7 mouse cellular contexts compared by ENCODE assay signal in the genomic region with DNA sequence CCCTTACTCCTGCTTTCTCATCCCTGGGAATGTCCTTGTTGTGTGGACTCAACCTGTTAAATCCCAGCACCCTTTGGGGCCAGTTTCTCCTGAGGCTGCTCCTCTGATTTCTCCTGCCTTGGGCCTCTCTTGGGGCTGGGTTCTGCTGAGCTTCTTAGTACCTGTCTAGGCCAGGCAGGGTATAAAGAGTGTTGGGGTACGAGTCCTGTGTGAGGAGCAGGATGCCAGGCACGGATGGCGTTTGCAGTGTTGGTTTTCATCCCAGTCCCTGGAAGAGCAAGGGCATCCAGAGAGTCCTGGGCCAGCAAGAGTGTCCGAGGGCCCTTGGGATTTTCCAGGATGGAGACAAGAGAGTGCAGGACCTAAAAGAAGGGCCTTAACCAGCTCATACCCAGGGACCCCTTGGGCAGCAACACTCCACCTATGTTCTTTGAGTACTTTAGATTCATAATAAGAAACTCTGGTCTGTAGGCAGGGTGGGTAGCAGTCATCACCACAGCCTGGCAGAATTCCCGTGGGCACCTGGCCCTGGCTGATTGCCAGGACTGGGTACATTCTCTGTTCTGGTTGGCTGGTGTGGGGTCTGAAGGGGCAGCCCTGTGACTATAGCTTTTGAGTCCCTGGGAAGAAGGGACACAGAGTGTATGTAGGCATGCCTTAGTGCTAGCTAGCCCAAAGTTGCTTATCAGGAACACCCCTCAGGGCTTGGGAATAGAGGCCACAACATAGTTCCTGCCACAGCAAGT. TPM values are rescaled to one million over a fixed set of nuclear protein-coding genes. Genes with fewer than 3 reads are reported as not detected.
DNase-seq lines count a peak whose midpoint lies in the region; ATAC-seq and TF ChIP-seq lines count a peak whose summit lies in the region.

No protein-coding gene starts in this region.

- in situ Hi-C loops in CH12.LX (cut with MboI; ENCODE audit: low pct_ligation_motif_present, low pct_unique_long_range_greater_than_20kb, low sequenced_read_pairs) = loop anchor here (5.0 to 10.0 kb wide), 2 partner anchors 48 to 125 kb away; partner anchors contain the start of gene Edf1

- H3K79me2 ChIP-seq in CH12.LX (replicated peaks; ENCODE audit: control insufficient read depth, extremely low read depth, insufficient read depth, poor library complexity, severe bottlenecking) = no peaks in the 10 kb centered on the region

- intact Hi-C loops in left cerebral cortex, postnatal 36 days (cut with DNase I) = loop anchor here (2.0 to 10.0 kb wide), 3 partner anchors 31 to 118 kb away; partner anchors contain the start of genes Lcn12, Paxx and Traf2

- no peak for ATAC-seq in forebrain, embryonic 15.5 days (replicated peaks)
- no peak for ATAC-seq in neural tube, embryonic 12.5 days (ENCODE audit: low FRiP score, low read depth)

- no peak for TF ChIP-seq RAD21 in CH12.LX (IDR thresholded peaks at IDR 0.05; ENCODE audit: low read depth, low read length)

- no peak overlapping the region for H3K27ac ChIP-seq in CH12.LX (ENCODE audit: insufficient read depth, low read depth)
- H3K27ac ChIP-seq in forebrain, embryonic 15.5 days (replicated peaks) = no peak overlapping the region
- no peak overlapping the region for H3K27ac ChIP-seq in neural tube, embryonic 12.5 days

- no peak for TF ChIP-seq CTCF in CH12.LX (conservative IDR thresholded peaks at IDR 0.05 in 1 of 2, IDR thresholded peaks at IDR 0.05 in 1 of 2; ENCODE audit: low read depth in 2 of 2, low read length in 2 of 2)

- peak overlapping the region; percentile 71 for H3K4me2 ChIP-seq in CH12.LX (ENCODE audit: insufficient read depth, low read depth, poor library complexity, severe bottlenecking)
- H3K4me2 ChIP-seq in forebrain, embryonic 15.5 days (replicated peaks) = peak overlapping the region; percentile 76
- peak overlapping the region; percentile 89 for H3K4me2 ChIP-seq in neural tube, embryonic 12.5 days (replicated peaks)

- no peak for TF ChIP-seq EP300 in CH12.LX (IDR thresholded peaks at IDR 0.05; ENCODE audit: low read length)

- no peak for TF ChIP-seq POLR2A in CH12.LX (IDR thresholded peaks at IDR 0.05; ENCODE audit: low read depth, low read length)

- H3K27me3 ChIP-seq in CH12.LX (replicated peaks) = no peaks in the 10 kb centered on the region
- peaks cover 2% of the 10 kb centered on the region; the same call in 1 of the 2 replicates for H3K27me3 ChIP-seq in forebrain, embryonic 15.5 days
- H3K27me3 ChIP-seq in neural tube, embryonic 12.5 days (replicated peaks) = peaks cover 19% of the 10 kb centered on the region

- peaks cover 27 to 51% of the 10 kb centered on the region in 2 experiments for H3K4me1 ChIP-seq in CH12.LX (ENCODE audit: control insufficient read depth in 1 of 2, insufficient read depth in 2 of 2)
- H3K4me1 ChIP-seq in forebrain, embryonic 15.5 days = peaks cover 31% of the 10 kb centered on the region
- peaks cover 22% of the 10 kb centered on the region for H3K4me1 ChIP-seq in neural tube, embryonic 12.5 days

- peak overlapping the region; percentile 67; the same call in 1 of the 2 replicates for H3K9ac ChIP-seq in CH12.LX (ENCODE audit: insufficient read depth, low read depth)
- H3K9ac ChIP-seq in forebrain, embryonic 15.5 days (replicated peaks) = peak overlapping the region; percentile 73
- peak overlapping the region; percentile 78 for H3K9ac ChIP-seq in neural tube, embryonic 12.5 days

- H3K36me3 ChIP-seq in CH12.LX (replicated peaks in 1 of 2; ENCODE audit: control insufficient read depth in 1 of 2, insufficient read depth in 1 of 2, low read length in 1 of 2) = peaks cover 4 to 43% of the 10 kb centered on the region in 2 experiments
- H3K36me3 ChIP-seq in forebrain, embryonic 15.5 days = peaks cover 8% of the 10 kb centered on the region; the same call in 1 of the 2 replicates
- peaks cover 11% of the 10 kb centered on the region for H3K36me3 ChIP-seq in neural tube, embryonic 12.5 days

- H3K4me3 ChIP-seq in CH12.LX (replicated peaks in 1 of 3; ENCODE audit: low read depth in 2 of 3, low read length in 2 of 3, poor library complexity in 1 of 3) = peak overlapping the region in 2 of 3 experiments; percentile 71 to 73
- H3K4me3 ChIP-seq in forebrain, embryonic 15.5 days = peak overlapping the region; percentile 83
- peak overlapping the region; percentile 75 for H3K4me3 ChIP-seq in neural tube, embryonic 12.5 days

- peaks cover 3% of the 10 kb centered on the region for H3K9me3 ChIP-seq in CH12.LX (replicated peaks; ENCODE audit: low read length)
- H3K9me3 ChIP-seq in forebrain, embryonic 15.5 days = no peaks in the 10 kb centered on the region
- H3K9me3 ChIP-seq in neural tube, embryonic 12.5 days = no peaks in the 10 kb centered on the region

- 63% methylated on average over 5 of the region's 5 CpGs for WGBS in forebrain, embryonic 15.5 days
- whole genome bisulfite sequencing in neural tube, embryonic 12.5 days = 85% methylated on average over 5 of the region's 5 CpGs

- dilution Hi-C loops in CH12.LX (cut with MboI; ENCODE audit: extremely low pct_ligation_motif_present, extremely low pct_unique_long_range_greater_than_20kb, low sequenced_read_pairs) = no loop called here

- DNase-seq in CH12.LX (ENCODE audit: extremely low read depth) (no peak), MN1 (ENCODE audit: low spot score) (peak; percentile 40)
- peak; percentile 41 for DNase-seq in kidney, postnatal 10 days
- DNase-seq in left cerebral cortex, postnatal 36 days (ENCODE audit: low spot score in 2 of 2) = no peak
- no peak for DNase-seq in thymus, adult 18-20 months

TF ChIP-seq in CH12.LX, 34 proteins besides CTCF, POLR2A, EP300 and RAD21:
- TF ChIP-seq SIN3A (IDR thresholded peaks at IDR 0.05; ENCODE audit: low read length) = no peak
- no peak for TF ChIP-seq TCF12 (IDR thresholded peaks at IDR 0.05; ENCODE audit: low read depth, low read length)
- no peak for TF ChIP-seq CHD1 (IDR thresholded peaks at IDR 0.05; ENCODE audit: low read depth, low read length)
- no peak for TF ChIP-seq GABPA (IDR thresholded peaks at IDR 0.05; ENCODE audit: insufficient replicate concordance, low read depth, low read length)
- TF ChIP-seq POLR2AphosphoS2 (IDR thresholded peaks at IDR 0.05; ENCODE audit: low read depth, low read length) = no peak
- TF ChIP-seq NELFE (IDR thresholded peaks at IDR 0.05; ENCODE audit: low read depth, low read length) = no peak
- TF ChIP-seq ZKSCAN1 (IDR thresholded peaks at IDR 0.05; ENCODE audit: borderline replicate concordance, low read depth, low read length) = no peak
- TF ChIP-seq ETS1 (conservative IDR thresholded peaks at IDR 0.05; ENCODE audit: low read depth, low read length) = no peak
- no peak for TF ChIP-seq ELF1 (IDR thresholded peaks at IDR 0.05; ENCODE audit: low read depth, low read length)
- no peak for TF ChIP-seq MYC (IDR thresholded peaks at IDR 0.05; ENCODE audit: low read depth, low read length)
- TF ChIP-seq UBTF (IDR thresholded peaks at IDR 0.05; ENCODE audit: low read depth, low read length) = no peak
- TF ChIP-seq CHD2 (IDR thresholded peaks at IDR 0.05; ENCODE audit: low read length) = no peak
- TF ChIP-seq MAZ (IDR thresholded peaks at IDR 0.05; ENCODE audit: low read depth, low read length) = no peak
- TF ChIP-seq MEF2A (IDR thresholded peaks at IDR 0.05; ENCODE audit: borderline replicate concordance, low read depth, low read length) = no peak
- TF ChIP-seq KAT2A (IDR thresholded peaks at IDR 0.05; ENCODE audit: insufficient replicate concordance, low read length) = no peak
- no peak for TF ChIP-seq SMC3 (IDR thresholded peaks at IDR 0.05; ENCODE audit: low read depth, low read length)
- TF ChIP-seq NRF1 (IDR thresholded peaks at IDR 0.05; ENCODE audit: low read depth, low read length) = no peak
- TF ChIP-seq TBP (conservative IDR thresholded peaks at IDR 0.05; ENCODE audit: low read depth, low read length) = no peak

RNA-seq across cellular contexts. Expression of gene Abca2, which starts 1.1 kb away (rescaled TPM):
- total RNA-seq in CH12.LX (2012; rRNA removed) (10.5 and 13.0 TPM in 2 replicates), CH12.LX (2014; rRNA removed) (3.1 and 5.0 TPM in 2 replicates)
- 15.7 and 23.4 TPM in 2 replicates for polyA plus RNA-seq in CH12.LX (2012; ENCODE audit: insufficient read length, low read depth)
- polyA plus RNA-seq in forebrain, embryonic 15.5 days (2015; fragmentation: Nextera tagmentation; extraction: Ambion mirVana) = 11.6 and 14.1 TPM in 2 replicates
- polyA plus RNA-seq in neural tube, embryonic 12.5 days (2016; fragmentation: Nextera tagmentation; extraction: Ambion mirVana) = 10.0 and 10.2 TPM in 2 replicates
- total RNA-seq in left cerebral cortex, postnatal 36 days (2021) = 100 to 1,000 TPM; 169 to 174 TPM

RNA-seq across cellular contexts. Expression of gene Fut7, which starts 6.5 kb away (rescaled TPM):
- total RNA-seq in CH12.LX (2012; rRNA removed) = 0.17 and 0.25 TPM in 2 replicates
- total RNA-seq in CH12.LX (2014; rRNA removed) = 0.17 and 0.51 TPM in 2 replicates
- polyA plus RNA-seq in CH12.LX (2012; ENCODE audit: insufficient read length, low read depth) = 0.57 and 0.74 TPM in 2 replicates
- 0.20 TPM in 1 of 2 replicates, not detected in the other for polyA plus RNA-seq in forebrain, embryonic 15.5 days (2015; fragmentation: Nextera tagmentation; extraction: Ambion mirVana)
- polyA plus RNA-seq in neural tube, embryonic 12.5 days (2016; fragmentation: Nextera tagmentation; extraction: Ambion mirVana) = 0.09 and 0.29 TPM in 2 replicates
- under 1 TPM in 1 of 2 experiments, not detected in 1; 0.20 TPM for total RNA-seq in left cerebral cortex, postnatal 36 days (2021)

RNA-seq across cellular contexts. Expression of gene Clic3, which starts 27.0 kb away (rescaled TPM):
- total RNA-seq in CH12.LX (2012; rRNA removed) = 0.30 and 0.63 TPM in 2 replicates
- total RNA-seq in CH12.LX (2014; rRNA removed) = not detected in 2 replicates
- polyA plus RNA-seq in CH12.LX (2012; ENCODE audit: insufficient read length, low read depth) = 0.71 and 1.6 TPM in 2 replicates
- 3.3 and 3.4 TPM in 2 replicates for polyA plus RNA-seq in forebrain, embryonic 15.5 days (2015; fragmentation: Nextera tagmentation; extraction: Ambion mirVana)
- 1.7 and 2.3 TPM in 2 replicates for polyA plus RNA-seq in neural tube, embryonic 12.5 days (2016; fragmentation: Nextera tagmentation; extraction: Ambion mirVana)
- under 1 TPM in 1 of 2 experiments, not detected in 1; 0.69 TPM for total RNA-seq in left cerebral cortex, postnatal 36 days (2021)

RNA-seq across cellular contexts. Expression of gene Npdc1, which starts 30.5 kb away (rescaled TPM):
- total RNA-seq in CH12.LX (2012; rRNA removed) (3.4 and 5.5 TPM in 2 replicates), CH12.LX (2014; rRNA removed) (not detected in 2 replicates)
- polyA plus RNA-seq in CH12.LX (2012; ENCODE audit: insufficient read length, low read depth) = 0.49 and 0.78 TPM in 2 replicates
- 406 and 408 TPM in 2 replicates for polyA plus RNA-seq in forebrain, embryonic 15.5 days (2015; fragmentation: Nextera tagmentation; extraction: Ambion mirVana)
- 241 and 266 TPM in 2 replicates for polyA plus RNA-seq in neural tube, embryonic 12.5 days (2016; fragmentation: Nextera tagmentation; extraction: Ambion mirVana)
- 100 to 1,000 TPM; 325 to 339 TPM for total RNA-seq in left cerebral cortex, postnatal 36 days (2021)

RNA-seq across cellular contexts. Expression of gene Paxx, which starts 31.3 kb away (rescaled TPM):
- total RNA-seq in CH12.LX (2012; rRNA removed) = 13.6 and 15.1 TPM in 2 replicates
- total RNA-seq in CH12.LX (2014; rRNA removed) = 13.5 and 16.2 TPM in 2 replicates
- polyA plus RNA-seq in CH12.LX (2012; ENCODE audit: insufficient read length, low read depth) = 9.5 and 13.9 TPM in 2 replicates
- polyA plus RNA-seq in forebrain, embryonic 15.5 days (2015; fragmentation: Nextera tagmentation; extraction: Ambion mirVana) = 100 and 101 TPM in 2 replicates
- 49.5 and 52.5 TPM in 2 replicates for polyA plus RNA-seq in neural tube, embryonic 12.5 days (2016; fragmentation: Nextera tagmentation; extraction: Ambion mirVana)
- total RNA-seq in left cerebral cortex, postnatal 36 days (2021) = 10 to 100 TPM; 72.8 to 75.8 TPM

Comparison
In these comparisons a context has a peak if more than half of its experiments do, and no peak if none do; other contexts are left out.
1. DNase-seq: peak in MN1 (single experiment) and kidney, postnatal 10 days (single experiment); none in CH12.LX (single experiment), left cerebral cortex, postnatal 36 days (0 of 2) and thymus, adult 18-20 months (0 of 2).
2. Peak in every context shown above with its lines, with median percentiles within 50 percentile points of each other: H3K4me2 ChIP-seq, H3K4me3 ChIP-seq and H3K9ac ChIP-seq.